Mouse (Mus musculus): ENCODE results near the gene Ildr1.

- TF ChIP-seq ZNF384 (IDR thresholded peaks at IDR 0.05; ENCODE audit: low read depth, low read length) (no peak), CHD2 (IDR thresholded peaks at IDR 0.05; ENCODE audit: low read depth, low read length) (no peak), ZC3H11A (IDR thresholded peaks at IDR 0.05; ENCODE audit: borderline replicate concordance, low read depth, low read length) (no peak)
These were observed 11.9 kb upstream of the Ildr1 start for GRCm38 (mm10) chr16:36681829-36682228.

Data from ES-E14 (cell line).